Mouse (Mus musculus) forebrain, postnatal 0 days (tissue): ENCODE data around the gene Siglec1. TPM values are rescaled to one million over a fixed set of nuclear protein-coding genes. Genes with fewer than 3 reads are reported as not detected.

ENCODE experiments used
- ATAC-seq: fragments of 200-750 bp; cut with Nextera tagmentation; 2 replicates; pipeline ENCODE4 v1.8.0; 2017; ENCODE audit warnings: mild to moderate bottlenecking, moderate library complexity
- DNase-seq: peaks from one replicate; pipeline ENCODE4 v3.0.0-alpha.2; 2015
- H3K27ac ChIP-seq: fragments of 300-500 bp; sonication (generic); 2 replicates; pipeline ENCODE4 v1.5.1; 2014; ENCODE audit warnings: low read depth, mild to moderate bottlenecking, antibody characterized with exemption, low read length, moderate library complexity, mixed read lengths
- H3K27me3 ChIP-seq: fragments of 300-500 bp; sonication (generic); 2 replicates; pipeline ENCODE4 v1.6.1; 2014; ENCODE audit warnings: mild to moderate bottlenecking, low read length, mixed read lengths; ENCODE audit not compliant: insufficient read depth
- H3K36me3 ChIP-seq: fragments of 300-500 bp; sonication (generic); 2 replicates; pipeline ENCODE4 v1.6.1; 2014; ENCODE audit warnings: mild to moderate bottlenecking, moderate library complexity; ENCODE audit not compliant: insufficient read depth
- H3K4me1 ChIP-seq: fragments of 300-500 bp; sonication (generic); 2 replicates; pipeline ENCODE4 v1.6.1; 2014; ENCODE audit warnings: antibody characterized with exemption; ENCODE audit not compliant: insufficient read depth
- H3K4me2 ChIP-seq: fragments of 300-500 bp; sonication (generic); 2 replicates; pipeline ENCODE4 v1.6.1; 2014; ENCODE audit warnings: low read depth, mild to moderate bottlenecking, moderate library complexity
- H3K4me3 ChIP-seq: fragments of 300-500 bp; sonication (generic); 2 replicates; pipeline ENCODE4 v1.5.1; 2014; ENCODE audit warnings: low read depth, low read length, mixed read lengths
- H3K9ac ChIP-seq: fragments of 300-500 bp; sonication (generic); 2 replicates; pipeline ENCODE4 v1.6.1; 2014; ENCODE audit warnings: mild to moderate bottlenecking
- H3K9me3 ChIP-seq: fragments of 300-500 bp; sonication (generic); 2 replicates; pipeline ENCODE4 v1.6.1; 2016; ENCODE audit warnings: low read length
- CTCF ChIP-seq: sonication (generic); IDR thresholded peaks from 2 replicates; pipeline ENCODE4 v1.5.1; 2016; ENCODE audit warnings: antibody characterized with exemption, control low read depth, low read depth
- WGBS: fragments of 180-500 bp; shearing (Covaris S2); extraction: QIAGEN DNeasy Blood & Tissue Kit; methylation state at CpG from one replicate; pipeline ENCODE4 v1.1.7; 2014; 5-methylcytosine and 5-hydroxymethylcytosine counted together
- polyA plus RNA-seq: library from polyadenylated mRNA; unstranded; fragments of >200 nt; fragmentation: Nextera tagmentation; extraction: Ambion mirVana; gene quantifications from 2 replicates; pipeline ENCODE4 v1.2.1, GENCODE M21; 2015
- total RNA-seq: library from RNA; depleted of rRNA; stranded (reverse); fragments of >200 nt; gene quantifications from 2 replicates; pipeline ENCODE4 v1.2.3, GENCODE M21; 2014

The Siglec1 gene
- total and polyA plus RNA-seq, 2 experiments from 2014 or later: 0.18 to 1.7 TPM

DNA sequence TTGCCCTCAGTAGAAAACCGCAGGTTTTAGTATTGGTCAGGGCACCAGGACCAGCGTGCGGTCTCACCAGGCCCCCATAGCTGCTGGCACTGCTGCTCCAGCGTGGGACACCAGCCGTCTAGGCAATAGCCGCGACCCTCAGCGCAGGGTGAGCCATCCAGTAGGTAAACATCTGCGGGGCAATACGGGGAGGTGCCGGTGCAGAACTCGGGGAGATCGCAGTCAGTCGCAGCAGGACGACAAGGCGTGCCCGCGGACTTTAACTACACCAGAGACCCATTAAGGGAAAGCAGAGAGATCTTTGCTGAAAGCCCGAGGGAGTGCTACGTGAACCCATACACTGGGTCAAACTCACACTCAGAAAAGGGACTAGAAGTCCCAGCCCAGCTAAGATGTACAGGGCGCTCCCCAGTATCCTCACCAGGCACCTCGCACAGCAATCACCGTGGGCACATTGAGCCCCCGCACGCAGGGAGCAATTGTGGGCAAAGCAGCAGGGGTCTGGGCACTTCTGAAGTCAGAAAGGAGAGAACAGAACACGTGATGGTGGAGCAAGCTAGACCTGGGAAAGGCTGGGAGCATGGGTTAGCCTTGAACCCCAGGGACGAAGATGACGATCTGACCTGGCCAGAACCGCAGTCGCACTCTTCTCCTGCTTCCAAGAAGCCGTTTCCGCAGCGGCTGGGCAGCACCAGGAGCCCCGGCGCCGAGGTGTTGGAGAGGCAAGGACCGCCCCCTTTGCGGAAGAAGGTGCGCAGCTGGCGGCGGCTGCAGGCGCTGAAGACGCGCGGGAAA is 32.5 kb downstream of the Siglec1 start:
- Histone ChIP-seq H3K4me3 (peak overlapping the region; percentile 30), H3K27me3 (peaks cover 44% of the 10 kb centered on the region), H3K9ac (peak overlapping the region; percentile 31; the same call in 1 of the 2 replicates), H3K27ac (no peak overlapping the region), H3K36me3 (no peaks in the 10 kb centered on the region), H3K9me3 (no peaks in the 10 kb centered on the region), H3K4me1 (peaks cover 6% of the 10 kb centered on the region; the same call in 1 of the 2 replicates), H3K4me2 (peak overlapping the region; percentile 46)
- DNase-seq: no peak
- no peak for TF ChIP-seq CTCF
- 3% methylated on average over 45 of the region's 45 CpGs for WGBS
- ATAC-seq: peak; percentile 14

DNA sequence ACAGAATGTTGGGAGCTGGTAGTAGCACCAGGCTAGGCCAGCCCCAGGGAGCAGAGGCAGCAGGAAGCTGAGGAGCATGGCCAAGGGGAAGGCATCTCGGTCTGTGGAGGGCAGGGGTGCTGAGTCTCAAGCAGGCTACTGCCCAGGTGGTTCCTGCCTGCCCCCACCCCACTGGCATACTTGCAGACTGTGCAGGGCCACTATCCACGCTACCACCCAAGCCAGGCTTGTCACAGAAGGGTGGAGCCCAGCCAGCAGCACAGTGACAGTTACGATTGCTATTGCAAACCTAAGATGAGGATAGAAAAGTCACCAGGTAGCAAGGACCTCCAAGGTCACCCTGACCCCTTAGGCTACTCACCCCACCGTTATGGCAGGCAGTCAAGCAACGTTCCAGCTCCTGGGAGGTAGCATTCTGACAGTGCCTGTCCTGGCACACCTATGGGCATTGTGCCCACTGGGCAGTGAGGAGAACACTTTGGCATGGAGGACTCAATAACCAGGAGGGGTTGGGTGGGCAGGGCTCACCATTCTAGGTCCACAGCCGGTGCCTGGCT is 33.6 kb downstream of the Siglec1 start:
- Histone ChIP-seq H3K4me3 (no peak overlapping the region), H3K27ac (no peak overlapping the region), H3K4me1 (peaks cover 6% of the 10 kb centered on the region; the same call in 1 of the 2 replicates), H3K36me3 (no peaks in the 10 kb centered on the region), H3K9ac (no peak overlapping the region), H3K4me2 (no peak overlapping the region), H3K27me3 (peaks cover 44% of the 10 kb centered on the region), H3K9me3 (no peaks in the 10 kb centered on the region)
- no peak for TF ChIP-seq CTCF
- WGBS: 73% methylated on average over 6 of the region's 6 CpGs
- DNase-seq (no peak), ATAC-seq (no peak)

DNA sequence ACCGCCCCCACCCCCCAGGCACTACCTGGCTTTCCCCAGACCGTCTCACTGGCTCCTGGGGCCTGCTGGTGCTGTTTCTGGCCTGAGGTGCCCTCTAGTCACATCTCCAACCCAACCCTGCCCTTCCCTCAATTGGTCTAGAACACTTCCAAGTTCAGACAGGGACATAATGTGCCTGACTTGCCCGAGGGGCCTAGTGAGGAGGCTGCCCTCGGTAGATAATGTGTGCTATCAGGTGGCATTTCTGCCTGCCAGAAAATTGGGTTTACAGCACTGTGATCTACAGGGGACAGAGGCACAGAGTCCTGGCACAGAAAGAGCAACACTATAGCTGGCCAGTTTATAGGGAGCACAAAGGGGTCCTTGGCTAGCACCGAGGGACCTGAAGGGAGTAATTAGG is 34.5 kb downstream of the Siglec1 start:
- H3K4me1 ChIP-seq: peaks cover 6% of the 10 kb centered on the region; the same call in 1 of the 2 replicates
- no peak for ATAC-seq
- 70% methylated on average over 5 of the region's 5 CpGs for WGBS
- H3K36me3 ChIP-seq: no peaks in the 10 kb centered on the region
- no peak overlapping the region for H3K4me3 ChIP-seq
- TF ChIP-seq CTCF: no peak
- no peak overlapping the region for H3K4me2 ChIP-seq
- H3K9ac ChIP-seq: no peak overlapping the region
- peaks cover 44% of the 10 kb centered on the region for H3K27me3 ChIP-seq
- no peaks in the 10 kb centered on the region for H3K9me3 ChIP-seq
- no peak overlapping the region for H3K27ac ChIP-seq
- DNase-seq: no peak

DNA sequence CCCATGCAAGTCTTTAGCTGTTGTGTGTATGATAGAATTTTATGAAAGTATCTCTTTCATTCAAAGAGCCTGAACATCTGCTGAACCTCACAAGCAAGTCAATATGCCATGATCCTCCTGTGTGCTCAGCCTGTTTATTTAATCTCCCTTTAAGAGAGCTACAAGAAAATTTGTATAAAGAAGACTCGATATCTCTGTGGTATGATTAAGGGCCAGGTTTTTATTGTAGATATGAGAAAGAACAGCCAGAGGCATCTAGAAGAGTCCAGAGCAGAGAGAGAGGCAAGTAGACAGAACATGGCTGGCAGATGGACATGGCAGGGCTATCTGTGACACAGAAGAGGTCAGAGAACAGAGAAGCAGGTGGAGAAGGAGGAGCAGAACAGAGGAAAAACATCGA is 40.5 kb downstream of the Siglec1 start:
- no peak for ATAC-seq
- H3K4me1 ChIP-seq: peaks cover under 1% of the 10 kb centered on the region; the same call in 1 of the 2 replicates
- no peak overlapping the region for H3K9ac ChIP-seq
- TF ChIP-seq CTCF: no peak
- no peak for DNase-seq
- H3K9me3 ChIP-seq: no peaks in the 10 kb centered on the region
- H3K27me3 ChIP-seq: 0 out of 2 replicates have a peak, but pooled peaks cover 3% of the 10 kb centered on the region
- H3K4me2 ChIP-seq: no peak overlapping the region
- no peak overlapping the region for H3K27ac ChIP-seq
- H3K36me3 ChIP-seq: no peaks in the 10 kb centered on the region
- H3K4me3 ChIP-seq: no peak overlapping the region
- 80% methylated on average over 2 of the region's 2 CpGs for WGBS

DNA sequence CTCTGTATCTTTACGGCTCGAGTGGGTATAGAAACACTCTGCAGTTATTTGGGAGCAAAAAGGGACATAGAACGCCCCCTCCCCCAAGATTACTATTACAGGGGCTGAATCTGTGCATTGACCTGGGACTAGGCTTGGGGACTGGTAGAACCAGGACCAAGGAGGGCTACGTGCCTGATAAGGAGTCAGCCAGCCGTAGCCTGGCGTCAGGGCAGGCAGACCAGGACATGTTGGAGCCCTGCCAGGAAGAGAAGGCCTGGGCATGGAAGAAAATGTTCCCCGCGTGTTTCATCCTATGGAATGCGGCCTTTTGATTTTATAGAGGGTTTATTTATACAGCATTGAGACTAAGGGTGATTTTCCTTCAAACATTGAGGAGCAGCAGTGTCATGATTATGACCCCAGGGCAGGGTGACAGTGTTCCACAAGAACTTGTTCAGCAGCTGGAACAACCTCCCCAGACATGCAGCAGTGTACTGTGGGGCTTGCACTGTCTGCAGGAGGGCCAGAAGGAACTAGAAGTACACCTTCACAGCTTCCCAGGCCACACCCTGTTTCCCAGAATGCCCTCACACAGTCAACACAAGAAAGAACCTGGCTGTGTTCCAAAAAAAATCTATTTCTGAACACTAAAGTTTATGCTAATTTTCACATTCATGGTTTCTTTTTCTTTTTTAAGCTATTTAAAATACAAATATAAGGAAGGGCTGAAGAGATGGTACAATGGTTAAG is 41.4 kb downstream of the Siglec1 start:
- H3K4me3 ChIP-seq: no peak overlapping the region
- WGBS: 76% methylated on average over 9 of the region's 9 CpGs
- DNase-seq (no peak), ATAC-seq (no peak)
- H3K4me1 ChIP-seq: peaks cover 7% of the 10 kb centered on the region; the same call in 1 of the 2 replicates
- no peak for TF ChIP-seq CTCF
- no peak overlapping the region for H3K4me2 ChIP-seq
- no peaks in the 10 kb centered on the region for H3K9me3 ChIP-seq
- H3K27me3 ChIP-seq: 0 out of 2 replicates have a peak, but pooled peaks cover 3% of the 10 kb centered on the region
- no peak overlapping the region for H3K27ac ChIP-seq
- no peak overlapping the region for H3K9ac ChIP-seq
- no peaks in the 10 kb centered on the region for H3K36me3 ChIP-seq

DNA sequence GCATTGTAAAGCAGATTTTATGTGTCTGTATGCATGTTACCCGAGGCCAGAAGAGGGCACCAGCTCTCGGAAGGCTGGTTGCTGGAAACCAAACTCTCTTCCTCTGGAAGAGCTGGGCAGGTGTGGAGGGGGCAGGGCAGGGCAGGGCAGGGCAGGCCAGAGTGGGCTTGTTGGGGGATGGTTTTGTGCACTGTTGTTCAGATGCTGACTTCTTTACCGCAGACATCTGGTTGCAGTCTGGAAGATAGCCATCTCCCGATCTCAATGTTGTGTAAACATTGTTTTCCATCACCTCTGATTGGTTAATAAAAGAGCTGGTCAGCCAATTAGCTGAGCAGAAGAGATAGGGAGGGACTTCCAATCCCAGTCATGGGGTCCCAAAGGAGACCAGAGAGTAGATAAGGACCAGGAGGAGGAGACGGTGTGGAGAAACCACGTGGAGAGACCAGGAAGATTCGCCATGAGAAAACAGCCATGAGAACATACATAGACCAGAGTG is 42.2 kb downstream of the Siglec1 start:
- H3K9ac ChIP-seq: no peak overlapping the region
- H3K4me1 ChIP-seq: peaks cover 7% of the 10 kb centered on the region; the same call in 1 of the 2 replicates
- ATAC-seq (no peak), DNase-seq (no peak)
- TF ChIP-seq CTCF: peak; percentile 21; the same call in 1 of the 2 replicates
- 13% methylated on average over 7 of the region's 7 CpGs for WGBS
- 0 out of 2 replicates have a peak, but pooled peaks cover 3% of the 10 kb centered on the region for H3K27me3 ChIP-seq
- H3K27ac ChIP-seq: no peak overlapping the region
- H3K4me2 ChIP-seq: no peak overlapping the region
- no peaks in the 10 kb centered on the region for H3K36me3 ChIP-seq
- H3K9me3 ChIP-seq: no peaks in the 10 kb centered on the region
- H3K4me3 ChIP-seq: no peak overlapping the region
